Mouse (Mus musculus) limb, embryonic 12.5 days (tissue): ENCODE data around the gene Boc. TPM values are rescaled to one million over a fixed set of nuclear protein-coding genes. Genes with fewer than 3 reads are reported as not detected.

Experiments
- ATAC-seq: fragments of 200-750 bp; cut with Nextera tagmentation; 2 replicates; pipeline ENCODE4 v1.8.0; 2017; ENCODE audit warnings: low read depth, moderate TSS enrichment; ENCODE audit not compliant: insufficient number of reproducible peaks, insufficient read depth, low FRiP score, low TSS enrichment
- H3K27ac ChIP-seq: fragments of 300-500 bp; sonication (generic); 2 replicates; pipeline ENCODE4 v1.5.1; 2016; ENCODE audit warnings: mild to moderate bottlenecking, moderate library complexity
- H3K27me3 ChIP-seq: fragments of 300-500 bp; sonication (generic); 2 replicates; pipeline ENCODE4 v1.6.1; 2016; ENCODE audit warnings: mild to moderate bottlenecking, moderate library complexity
- H3K36me3 ChIP-seq: fragments of 300-500 bp; sonication (generic); 2 replicates; pipeline ENCODE4 v1.6.1; 2016; ENCODE audit warnings: mild to moderate bottlenecking, moderate library complexity
- H3K4me1 ChIP-seq: fragments of 300-500 bp; sonication (generic); replicated peaks from 2 replicates; pipeline ENCODE4 v1.6.1; 2016
- H3K4me2 ChIP-seq: fragments of 300-500 bp; sonication (generic); 2 replicates; pipeline ENCODE4 v1.6.1; 2016; ENCODE audit warnings: mild to moderate bottlenecking, moderate library complexity
- H3K4me3 ChIP-seq: fragments of 300-500 bp; sonication (generic); replicated peaks from 2 replicates; pipeline ENCODE4 v1.5.1; 2016; ENCODE audit warnings: mild to moderate bottlenecking
- H3K9ac ChIP-seq: fragments of 300-500 bp; sonication (generic); replicated peaks from 2 replicates; pipeline ENCODE4 v1.6.1; 2016; ENCODE audit warnings: mild to moderate bottlenecking, moderate library complexity
- H3K9me3 ChIP-seq: fragments of 300-500 bp; sonication (generic); 2 replicates; pipeline ENCODE4 v1.6.1; 2016; ENCODE audit warnings: mild to moderate bottlenecking, moderate library complexity
- WGBS: fragments of 180-500 bp; shearing (Covaris S2); methylation state at CpG from one replicate; pipeline ENCODE4 v1.1.7; 2016; 5-methylcytosine and 5-hydroxymethylcytosine counted together
- polyA plus RNA-seq: library from polyadenylated mRNA; unstranded; fragments of >200 nt; fragmentation: Nextera tagmentation; extraction: Ambion mirVana; gene quantifications from 2 replicates; pipeline ENCODE4 v1.2.1, GENCODE M21; 2016

The Boc gene
- polyA plus RNA-seq, 1 experiment from 2014 or later = 43.1 TPM

GRCm38 (mm10) chr16:44527218-44527905, 31.3 kb downstream of the Boc start:
- Histone ChIP-seq H3K9ac (no peak overlapping the region), H3K36me3 (peaks cover 12% of the 10 kb centered on the region), H3K4me3 (no peak overlapping the region), H3K4me2 (peak overlapping the region; percentile 4; the same call in 1 of the 2 replicates), H3K27ac (peak overlapping the region; percentile 66; the same call in 1 of the 2 replicates), H3K9me3 (no peaks in the 10 kb centered on the region), H3K4me1 (peaks cover 68% of the 10 kb centered on the region), H3K27me3 (no peaks in the 10 kb centered on the region)
- WGBS = 60% methylated on average over 11 of the region's 11 CpGs
- no peak for ATAC-seq

DNA sequence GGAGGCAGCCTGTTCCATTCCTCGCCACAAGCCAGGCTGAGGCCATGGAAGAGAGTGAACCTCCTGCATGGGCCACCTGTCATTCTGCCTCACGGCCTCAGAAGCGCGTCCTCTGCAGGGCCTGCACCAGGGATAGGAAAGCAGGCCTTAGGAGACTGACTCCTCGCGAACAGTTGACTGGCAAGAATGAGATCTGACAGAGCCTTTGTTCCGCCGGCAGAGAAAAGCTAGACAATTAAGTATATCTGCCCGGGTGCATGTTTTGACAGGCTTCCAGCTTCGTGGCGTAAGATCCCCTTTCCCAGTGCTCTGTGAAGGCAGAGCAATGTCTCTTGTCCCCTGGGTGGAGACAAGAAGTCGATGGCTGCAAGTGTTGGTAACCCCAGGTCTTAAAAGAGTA, 32.0 kb downstream of the Boc start:
- Histone ChIP-seq H3K4me3 (no peak overlapping the region), H3K9me3 (no peaks in the 10 kb centered on the region), H3K9ac (no peak overlapping the region), H3K36me3 (peaks cover 11% of the 10 kb centered on the region; the same call in 1 of the 2 replicates), H3K27ac (peak overlapping the region; percentile 57), H3K27me3 (no peaks in the 10 kb centered on the region), H3K4me2 (no peak overlapping the region), H3K4me1 (peaks cover 64% of the 10 kb centered on the region)
- 46% methylated on average over 12 of the region's 12 CpGs for WGBS
- no peak for ATAC-seq

GRCm38 (mm10) chr16:44526044-44526443, 32.7 kb downstream of the Boc start:
- ATAC-seq = no peak
- Histone ChIP-seq H3K4me2 (no peak overlapping the region), H3K4me1 (peaks cover 57% of the 10 kb centered on the region), H3K4me3 (no peak overlapping the region), H3K27me3 (no peaks in the 10 kb centered on the region), H3K36me3 (peaks cover 18% of the 10 kb centered on the region), H3K9ac (no peak overlapping the region), H3K27ac (no peak overlapping the region), H3K9me3 (no peaks in the 10 kb centered on the region)
- WGBS = 95% methylated on average over 1 of the region's 1 CpGs

GRCm38 (mm10) chr16:44523595-44523994, 35.1 kb downstream of the Boc start:
- 78% methylated on average over 7 of the region's 7 CpGs for WGBS
- Histone ChIP-seq H3K9ac (no peak overlapping the region), H3K4me3 (no peak overlapping the region), H3K4me2 (no peak overlapping the region), H3K4me1 (peaks cover 36% of the 10 kb centered on the region), H3K27me3 (no peaks in the 10 kb centered on the region), H3K27ac (no peak overlapping the region), H3K36me3 (peaks cover 35% of the 10 kb centered on the region), H3K9me3 (no peaks in the 10 kb centered on the region)
- ATAC-seq = 0 out of 2 replicates have a peak, but pooled peaks have one; percentile 21

- ATAC-seq = no peak
- Histone ChIP-seq H3K36me3 (peaks cover 98% of the 10 kb centered on the region), H3K4me2 (no peak overlapping the region), H3K4me3 (no peak overlapping the region), H3K4me1 (peaks cover 3% of the 10 kb centered on the region; the same call in 1 of the 2 replicates), H3K9me3 (peaks cover 7% of the 10 kb centered on the region; the same call in 1 of the 2 replicates), H3K9ac (no peak overlapping the region), H3K27me3 (no peaks in the 10 kb centered on the region), H3K27ac (no peak overlapping the region)
- WGBS = 86% methylated on average over 6 of the region's 6 CpGs
These were observed 42.2 kb downstream of the Boc start for GRCm38 (mm10) chr16:44516498-44516897.

GRCm38 (mm10) chr16:44510521-44511213, 48.0 kb downstream of the Boc start:
- Histone ChIP-seq H3K9me3 (peaks cover 8% of the 10 kb centered on the region; the same call in 1 of the 2 replicates), H3K4me2 (no peak overlapping the region), H3K9ac (no peak overlapping the region), H3K4me1 (peaks cover 42% of the 10 kb centered on the region), H3K27ac (peak overlapping the region; percentile 72), H3K27me3 (no peaks in the 10 kb centered on the region), H3K4me3 (no peak overlapping the region), H3K36me3 (peaks cover 96% of the 10 kb centered on the region)
- ATAC-seq = no peak
- WGBS = 52% methylated on average over 13 of the region's 13 CpGs

- Histone ChIP-seq H3K4me1 (peaks cover 42% of the 10 kb centered on the region), H3K27ac (peak overlapping the region; percentile 42; the same call in 1 of the 2 replicates), H3K4me2 (no peak overlapping the region), H3K4me3 (no peak overlapping the region), H3K9ac (no peak overlapping the region), H3K9me3 (peaks cover 14% of the 10 kb centered on the region; the same call in 1 of the 2 replicates), H3K27me3 (no peaks in the 10 kb centered on the region), H3K36me3 (peaks cover 97% of the 10 kb centered on the region)
- no peak for ATAC-seq
- WGBS = 77% methylated on average over 7 of the region's 7 CpGs
These were observed 49.0 kb downstream of the Boc start for GRCm38 (mm10) chr16:44509458-44510344.

DNA sequence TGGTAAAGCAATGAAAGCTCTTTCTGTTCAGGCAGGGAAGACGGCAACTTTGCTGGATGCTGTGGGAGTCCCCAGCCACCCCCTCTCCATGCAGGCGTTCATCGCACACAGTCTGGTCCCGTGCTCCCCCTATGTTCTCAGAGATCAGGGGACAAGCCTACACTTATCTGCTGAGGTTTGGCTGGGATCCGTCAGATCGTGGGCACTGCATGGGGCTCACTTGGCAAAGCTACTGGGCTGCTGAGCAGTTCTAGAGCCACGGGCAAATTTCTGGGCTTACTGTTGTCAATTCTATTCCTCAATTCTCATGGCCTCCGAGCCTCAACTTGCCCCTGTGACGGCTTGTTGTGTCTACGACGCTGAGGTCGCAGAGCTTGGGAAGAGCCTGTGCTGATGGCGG, 49.9 kb downstream of the Boc start:
- Histone ChIP-seq H3K9me3 (peaks cover 17% of the 10 kb centered on the region; the same call in 1 of the 2 replicates), H3K9ac (no peak overlapping the region), H3K4me1 (peaks cover 39% of the 10 kb centered on the region), H3K27ac (peak overlapping the region; percentile 42; the same call in 1 of the 2 replicates), H3K4me2 (no peak overlapping the region), H3K36me3 (peaks cover 97% of the 10 kb centered on the region), H3K27me3 (no peaks in the 10 kb centered on the region), H3K4me3 (no peak overlapping the region)
- ATAC-seq = 0 out of 2 replicates have a peak, but pooled peaks have one; percentile 14
- 91% methylated on average over 13 of the region's 13 CpGs for WGBS

GRCm38 (mm10) chr16:44508025-44508424, 50.7 kb downstream of the Boc start:
- peaks cover 38% of the 10 kb centered on the region for H3K4me1 ChIP-seq
- H3K9ac ChIP-seq = no peak overlapping the region
- ATAC-seq = no peak
- peaks cover 97% of the 10 kb centered on the region for H3K36me3 ChIP-seq
- peak overlapping the region; percentile 69 for H3K27ac ChIP-seq
- H3K27me3 ChIP-seq = no peaks in the 10 kb centered on the region
- H3K4me3 ChIP-seq = no peak overlapping the region
- no peak overlapping the region for H3K4me2 ChIP-seq
- H3K9me3 ChIP-seq = peaks cover 17% of the 10 kb centered on the region; the same call in 1 of the 2 replicates
- WGBS = 62% methylated on average over 5 of the region's 5 CpGs

DNA sequence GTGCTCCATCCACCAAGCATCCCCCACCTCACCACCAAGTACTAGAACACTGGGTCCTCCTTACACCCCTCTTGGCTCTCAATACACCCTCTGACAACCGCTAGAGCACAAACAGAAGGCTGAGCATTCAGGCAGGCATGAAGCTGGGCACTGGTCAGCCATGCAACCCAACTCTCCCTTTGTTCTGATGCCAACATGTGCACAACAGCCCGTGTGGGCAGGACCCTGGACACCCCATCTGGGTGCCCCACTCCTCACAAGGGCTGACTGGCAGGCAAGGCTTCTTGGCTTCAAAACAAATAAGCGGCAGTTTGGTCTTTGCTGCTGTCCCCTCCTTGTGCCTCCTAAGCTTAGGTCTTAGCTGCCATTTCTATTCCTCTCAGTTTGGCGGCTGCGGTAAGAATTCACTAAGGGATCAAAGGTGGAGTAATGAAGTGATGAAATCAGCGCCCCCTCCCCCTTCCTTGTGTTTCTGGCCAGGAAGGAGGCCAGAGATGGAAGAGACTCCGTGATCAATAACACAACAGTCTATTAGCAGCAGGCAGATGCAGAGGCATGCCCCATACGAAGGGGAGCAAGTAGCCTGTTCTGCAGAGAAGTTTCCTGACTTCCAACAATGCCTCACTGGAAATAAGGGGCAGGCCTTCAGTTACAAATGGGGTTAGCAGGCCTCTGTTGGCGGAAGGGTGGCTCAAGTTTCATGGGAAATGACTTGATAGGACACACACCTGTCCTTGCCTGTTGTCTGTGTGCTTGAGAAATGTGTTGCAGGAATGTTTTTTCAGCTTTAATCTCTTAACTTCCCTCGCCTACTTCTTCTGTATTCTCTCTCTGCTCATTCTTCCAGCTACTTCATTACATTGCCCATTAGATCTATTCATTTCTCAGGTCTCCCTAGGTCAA, 51.4 kb downstream of the Boc start:
- peaks cover 95% of the 10 kb centered on the region for H3K36me3 ChIP-seq
- no peak for ATAC-seq
- H3K9me3 ChIP-seq = peaks cover 17% of the 10 kb centered on the region; the same call in 1 of the 2 replicates
- no peak overlapping the region for H3K4me2 ChIP-seq
- no peaks in the 10 kb centered on the region for H3K27me3 ChIP-seq
- 45% methylated on average over 10 of the region's 10 CpGs for WGBS
- no peak overlapping the region for H3K9ac ChIP-seq
- no peak overlapping the region for H3K4me3 ChIP-seq
- H3K27ac ChIP-seq = peak overlapping the region; percentile 69
- H3K4me1 ChIP-seq = peaks cover 38% of the 10 kb centered on the region
